Mouse (Mus musculus) splenic B cell, adult 2 months (primary cell): ENCODE data around the gene Hcn2.

ENCODE experiments used
- DNase-seq: peaks from one replicate; pipeline ENCODE4 v3.0.0-alpha.2; 2011; ENCODE audit warnings: low read depth, low spot score
- H3K27me3 ChIP-seq: 2 replicates; pipeline ENCODE4 v1.6.1; 2012; ENCODE audit warnings: mild to moderate bottlenecking, low read length, moderate library complexity, mixed read lengths; ENCODE audit not compliant: control insufficient read depth, poor library complexity, insufficient read depth, severe bottlenecking
- H3K36me3 ChIP-seq: 2 replicates; pipeline ENCODE4 v1.6.1; 2012; ENCODE audit warnings: mild to moderate bottlenecking, low read length, moderate library complexity, mixed read lengths; ENCODE audit not compliant: control insufficient read depth, poor library complexity, insufficient read depth, severe bottlenecking

Gene Hcn2

GRCm38 (mm10) chr10:79762875-79763274 lies 46.4 kb downstream of the Hcn2 start:
- Histone ChIP-seq H3K36me3 (peaks cover 8% of the 10 kb centered on the region), H3K27me3 (no peaks in the 10 kb centered on the region)
- DNase-seq = no peak

- Histone ChIP-seq H3K36me3 (peaks cover 8% of the 10 kb centered on the region), H3K27me3 (no peaks in the 10 kb centered on the region)
- DNase-seq = no peak
Measured at GRCm38 (mm10) chr10:79764234-79764633, 47.8 kb downstream of the Hcn2 start.

DNA sequence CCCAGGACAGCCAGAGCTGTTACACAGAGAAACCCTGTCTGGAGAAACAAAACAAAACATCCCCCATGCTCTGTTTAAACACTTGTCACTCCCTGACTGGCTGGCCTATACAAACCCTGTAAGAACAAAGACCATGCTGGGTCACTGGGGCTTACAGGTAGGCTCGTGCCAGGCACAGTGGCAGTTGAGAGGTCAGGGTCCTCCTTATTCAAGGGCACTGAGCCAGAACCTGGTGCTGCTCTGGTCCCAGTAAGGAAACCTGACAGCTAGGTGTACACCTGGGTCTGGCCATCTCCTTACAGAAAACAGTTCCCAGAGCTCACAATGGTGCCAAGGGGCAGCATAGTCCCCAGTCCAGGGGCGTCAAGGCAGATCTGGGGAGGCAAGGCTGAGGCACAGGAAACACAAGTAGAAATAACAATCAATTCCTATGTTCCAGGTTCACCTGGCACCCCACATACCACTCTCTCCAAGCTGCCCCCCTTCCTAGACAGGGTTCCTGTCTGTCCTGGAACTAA lies 48.9 kb downstream of the Hcn2 start:
- no peak for DNase-seq
- no peaks in the 10 kb centered on the region for H3K27me3 ChIP-seq
- peaks cover 8% of the 10 kb centered on the region for H3K36me3 ChIP-seq

DNA sequence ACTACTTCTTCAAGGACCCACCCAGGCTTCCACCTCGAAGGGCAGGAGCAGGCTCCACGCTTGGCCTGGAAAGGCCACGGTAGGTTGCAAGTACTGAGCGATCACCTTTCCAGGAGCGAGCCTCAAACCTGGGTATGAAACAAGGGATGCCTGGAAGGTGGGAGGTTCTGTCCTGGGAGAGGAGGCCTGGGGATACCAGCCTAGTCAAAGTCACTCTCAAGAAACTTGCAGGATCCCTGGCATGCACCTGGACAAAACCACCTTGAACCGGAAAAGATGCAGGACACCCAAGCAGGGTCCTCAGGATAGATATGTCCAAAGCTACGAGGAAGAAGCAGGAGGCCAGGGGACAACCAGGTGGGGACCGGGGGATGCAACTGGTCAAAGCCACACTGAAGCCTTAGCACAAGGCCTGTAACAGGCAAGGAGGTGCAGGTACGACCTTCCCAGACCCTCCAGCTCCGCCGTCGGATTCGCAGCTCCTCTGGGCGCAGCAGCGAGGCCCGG lies 49.6 kb downstream of the Hcn2 start:
- no peak for DNase-seq
- H3K27me3 ChIP-seq = no peaks in the 10 kb centered on the region
- peaks cover 5% of the 10 kb centered on the region for H3K36me3 ChIP-seq

DNA sequence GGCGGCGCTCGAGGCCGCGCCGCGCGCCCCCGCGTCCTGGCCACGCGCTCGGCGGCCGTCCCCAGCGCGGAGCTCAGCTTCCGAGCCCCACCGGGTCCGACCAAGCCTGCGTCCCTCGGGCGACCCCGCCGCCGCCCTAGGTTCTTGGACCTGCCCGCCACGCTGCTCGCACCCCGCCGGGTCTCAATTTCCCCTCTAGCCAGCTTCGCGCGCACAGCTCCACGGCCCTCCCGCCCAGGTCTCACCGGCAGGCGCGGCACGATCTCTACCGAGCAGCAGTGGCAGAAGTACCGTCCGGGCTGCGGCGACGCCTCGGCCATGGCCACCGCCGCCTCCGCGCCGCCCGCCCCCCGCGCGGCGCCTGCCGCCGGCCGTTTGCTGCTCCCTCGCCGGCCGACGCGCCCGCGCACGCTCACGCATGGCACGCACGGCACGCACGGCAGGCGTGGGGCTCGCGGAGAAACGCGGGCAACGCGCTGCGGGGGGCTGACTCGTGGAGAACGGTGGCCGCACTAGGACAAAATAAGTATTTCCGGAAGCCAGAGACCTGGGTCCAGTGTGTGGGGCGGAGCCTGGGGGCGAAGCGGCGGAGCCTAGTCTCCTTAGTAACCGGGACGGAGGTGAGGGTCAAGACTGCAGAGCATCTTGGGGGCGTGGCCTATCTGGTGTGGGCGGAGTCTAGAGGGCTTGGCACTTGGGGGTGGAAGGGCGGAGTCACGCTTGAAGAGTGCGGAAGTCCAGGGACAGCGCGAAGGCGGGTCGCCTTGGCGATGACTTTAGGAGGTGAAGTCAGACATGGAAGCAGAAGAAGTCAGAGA lies 50.3 kb downstream of the Hcn2 start, which contains the start of gene Rnf126:
TSS of gene Rnf126 (minus strand) at position 445 of the 818 bp plus-strand sequence.
- DNase-seq = peak; percentile 100
- no peaks in the 10 kb centered on the region for H3K36me3 ChIP-seq
- H3K27me3 ChIP-seq = no peaks in the 10 kb centered on the region

DNA sequence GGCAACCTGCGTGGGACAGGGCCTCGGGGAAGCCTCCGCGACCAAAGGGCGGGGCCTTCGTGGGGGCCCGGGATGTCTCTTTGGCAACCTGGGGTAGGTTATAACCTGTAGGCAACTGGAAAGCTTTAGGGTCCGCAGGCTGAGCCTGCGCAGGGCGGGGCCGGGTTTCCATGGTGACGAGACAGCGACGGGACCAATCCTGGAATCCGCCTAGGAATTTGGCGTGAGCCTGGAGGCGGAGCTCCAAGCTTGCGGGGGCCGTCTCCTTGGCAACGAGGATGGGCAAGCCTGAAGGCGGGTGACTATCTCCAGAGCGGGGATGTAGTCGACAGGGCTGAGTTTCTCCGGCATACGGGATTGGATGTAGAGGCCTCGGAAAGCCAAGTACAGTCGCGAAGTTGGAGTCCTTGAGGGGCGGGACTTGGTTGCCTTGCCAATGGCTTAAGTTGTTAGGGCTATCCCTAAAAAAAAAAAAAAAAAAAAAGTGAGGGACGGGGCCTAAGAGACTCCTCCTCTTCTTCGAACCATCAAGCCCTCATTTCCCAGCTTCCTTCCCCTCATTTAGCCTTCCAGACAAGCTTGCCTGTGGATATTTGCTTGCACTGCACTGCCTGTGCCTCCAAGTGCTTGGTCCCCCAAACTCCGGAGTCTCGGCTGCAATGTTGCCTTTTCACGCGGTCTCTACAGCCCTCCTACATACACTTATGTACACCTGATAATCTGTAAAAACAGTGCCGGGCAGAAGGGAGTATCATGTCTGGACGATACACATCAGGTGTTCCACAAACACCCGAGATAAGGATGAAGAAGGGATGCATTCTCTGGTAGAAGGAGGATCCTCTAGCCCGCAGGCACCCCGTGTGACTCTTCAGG lies 51.2 kb downstream of the Hcn2 start:
- H3K36me3 ChIP-seq = no peaks in the 10 kb centered on the region
- DNase-seq = peak; percentile 67
- no peaks in the 10 kb centered on the region for H3K27me3 ChIP-seq

DNA sequence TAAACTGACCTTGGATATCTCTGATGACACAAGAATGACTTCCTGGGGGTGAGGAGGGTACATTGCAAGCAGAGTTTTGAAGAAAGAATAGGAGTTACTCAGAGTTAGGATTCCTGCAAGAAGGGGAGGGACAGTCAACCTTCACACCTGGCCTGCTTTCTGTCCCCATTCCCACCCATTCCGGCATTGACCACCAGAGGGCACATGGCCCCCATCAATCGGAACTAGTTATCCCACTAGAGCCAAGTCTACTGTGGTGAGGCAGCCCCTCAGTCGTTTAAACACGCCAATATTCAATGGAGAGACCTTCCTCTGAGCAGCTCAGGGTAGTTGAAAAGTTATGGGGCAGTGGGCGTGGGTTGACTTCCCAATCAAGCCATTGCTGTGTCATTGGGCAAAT lies 52.0 kb downstream of the Hcn2 start:
- H3K27me3 ChIP-seq = no peaks in the 10 kb centered on the region
- H3K36me3 ChIP-seq = no peaks in the 10 kb centered on the region
- DNase-seq = peak; percentile 82

GRCm38 (mm10) chr10:79769329-79769728 lies 52.9 kb downstream of the Hcn2 start:
- Histone ChIP-seq H3K36me3 (no peaks in the 10 kb centered on the region), H3K27me3 (no peaks in the 10 kb centered on the region)
- DNase-seq = no peak

DNA sequence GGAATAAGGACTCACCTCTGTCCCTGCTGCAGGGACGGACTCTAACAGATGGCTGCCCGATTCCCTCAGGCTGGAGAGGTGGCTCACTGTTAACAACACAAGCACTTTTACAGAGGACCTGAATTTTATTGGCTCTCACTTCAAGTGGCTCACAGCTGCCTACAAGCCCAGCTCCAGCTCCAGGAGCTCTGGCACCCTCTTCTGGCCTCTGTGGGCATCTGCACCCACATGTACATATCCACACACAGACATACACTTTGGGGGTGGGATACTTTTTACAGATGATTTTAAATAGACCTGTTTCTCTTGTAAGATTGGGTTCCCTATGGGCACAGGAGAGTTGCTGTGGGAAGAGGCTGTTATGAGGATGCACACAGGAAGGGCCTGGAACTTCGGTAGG lies 55.9 kb downstream of the Hcn2 start:
- DNase-seq = no peak
- Histone ChIP-seq H3K27me3 (no peaks in the 10 kb centered on the region), H3K36me3 (no peaks in the 10 kb centered on the region)

DNA sequence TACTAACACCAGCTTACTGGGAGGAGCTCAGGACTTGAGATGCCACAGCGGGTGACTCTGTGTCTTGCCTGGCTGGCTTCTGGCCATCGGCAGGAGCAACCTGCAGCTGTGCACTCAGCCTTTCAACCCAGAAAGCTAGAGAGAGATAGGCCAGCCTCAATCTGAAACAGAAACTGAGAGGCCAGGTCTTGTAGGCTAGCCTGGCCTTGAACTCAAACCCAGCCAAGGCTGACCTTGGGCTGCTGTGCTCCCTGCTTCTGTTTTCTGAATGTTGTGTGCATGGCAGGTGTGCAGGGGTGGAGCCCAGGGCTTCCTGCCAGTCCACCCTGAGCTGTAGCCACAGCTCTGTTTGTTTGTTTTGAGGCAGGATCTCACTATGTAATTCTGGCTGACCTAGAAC lies 56.8 kb downstream of the Hcn2 start:
- Histone ChIP-seq H3K36me3 (no peaks in the 10 kb centered on the region), H3K27me3 (no peaks in the 10 kb centered on the region)
- no peak for DNase-seq

DNA sequence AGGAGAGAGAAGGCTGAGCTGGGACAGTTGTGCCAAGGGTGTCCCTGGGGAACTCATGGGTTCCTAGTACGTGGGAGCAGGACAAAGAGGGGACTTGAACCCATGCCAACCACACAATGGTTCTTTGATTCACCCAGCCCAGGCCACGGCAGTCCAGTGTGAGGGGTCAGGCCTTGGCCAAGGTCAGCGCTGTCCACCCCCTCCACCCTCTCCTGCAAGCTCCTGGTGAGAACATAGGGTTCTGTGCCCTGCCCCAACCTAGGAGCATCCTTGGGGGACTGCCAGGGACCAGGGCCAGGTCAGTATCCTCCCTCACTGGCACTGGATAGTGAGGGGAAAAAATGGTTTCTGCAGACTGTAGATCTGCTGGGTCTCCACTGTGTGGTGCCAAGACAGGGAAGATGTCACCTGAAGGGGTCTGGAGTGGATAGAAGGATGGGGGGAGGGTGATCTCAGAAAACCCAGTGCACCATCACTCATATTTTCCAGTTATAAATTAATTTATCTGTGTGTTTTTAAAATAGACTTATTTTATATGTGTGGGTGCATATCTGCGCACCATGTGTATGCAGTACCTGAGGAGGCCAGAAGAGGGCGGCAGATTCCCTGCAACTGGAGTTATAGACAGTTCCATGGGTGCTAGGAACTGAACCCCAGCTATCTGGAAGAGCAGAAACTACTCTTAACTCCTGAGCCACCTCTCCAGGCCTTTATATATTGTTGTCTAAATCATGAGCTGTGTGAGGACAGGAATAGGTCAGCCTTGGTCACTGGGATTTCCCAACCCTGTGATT lies 58.2 kb downstream of the Hcn2 start:
- peak; percentile 38 for DNase-seq
- Histone ChIP-seq H3K36me3 (no peaks in the 10 kb centered on the region), H3K27me3 (no peaks in the 10 kb centered on the region)

GRCm38 (mm10) chr10:79777103-79777531 lies 60.7 kb downstream of the Hcn2 start, which contains the start of gene Fstl3:
TSS of gene Fstl3 (plus strand) at chr10:79777272.
- H3K27me3 ChIP-seq = no peaks in the 10 kb centered on the region
- H3K36me3 ChIP-seq = no peaks in the 10 kb centered on the region
- no peak for DNase-seq

DNA sequence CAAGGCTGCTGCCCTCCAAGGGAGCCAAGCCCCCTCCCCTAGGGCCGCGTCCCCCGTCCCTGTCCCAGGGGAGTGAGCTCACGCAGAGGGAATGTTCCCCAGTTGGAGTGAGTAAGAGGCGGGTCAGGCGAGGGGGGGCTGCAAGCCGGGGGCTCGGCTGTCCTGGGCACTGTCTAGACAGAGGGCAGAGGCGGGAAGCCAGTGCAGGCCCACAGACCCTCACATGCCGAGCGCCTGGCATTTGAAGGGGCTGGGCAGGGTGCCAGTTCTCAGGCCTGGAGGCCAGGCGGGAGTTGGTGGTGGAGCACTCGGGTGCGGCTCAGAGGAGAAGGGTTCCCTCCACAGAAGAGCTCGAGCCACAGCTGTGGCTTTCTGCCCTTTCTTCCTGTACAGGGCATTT lies 61.6 kb downstream of the Hcn2 start:
- no peaks in the 10 kb centered on the region for H3K36me3 ChIP-seq
- DNase-seq = no peak

DNA sequence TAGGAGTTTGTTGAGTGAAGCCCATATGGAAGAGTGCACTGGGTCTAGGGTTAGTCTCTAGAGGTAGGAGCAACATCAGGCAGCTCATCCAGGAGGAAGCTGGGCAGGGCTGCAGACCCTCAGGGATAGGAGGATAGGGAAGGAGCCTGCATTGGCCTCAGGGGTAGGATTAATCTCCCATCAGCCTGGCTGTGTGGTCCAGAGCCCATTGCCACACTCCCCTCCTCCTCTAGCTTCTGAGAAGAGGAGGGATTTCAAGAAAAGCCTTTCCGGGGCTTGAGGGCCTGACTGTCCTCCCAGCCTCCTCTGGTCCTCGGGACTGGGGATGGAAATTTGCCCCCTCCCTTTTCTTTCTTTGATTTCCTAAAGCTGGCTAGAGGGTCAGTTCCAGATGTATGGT lies 62.8 kb downstream of the Hcn2 start:
- no peaks in the 10 kb centered on the region for H3K36me3 ChIP-seq
- no peaks in the 10 kb centered on the region for H3K27me3 ChIP-seq
- DNase-seq = no peak

More for the DNA sequence above, 61.6 kb downstream of the Hcn2 start:
- H3K27me3 ChIP-seq = no peaks in the 10 kb centered on the region
